Mouse (Mus musculus): ENCODE results near the gene Prkg2. TPM values are rescaled to one million over a fixed set of nuclear protein-coding genes. Genes with fewer than 3 reads are reported as not detected.

Gene Prkg2
- polyA plus RNA-seq, 1 experiment from 2014 or later: 3.3 TPM

DNA sequence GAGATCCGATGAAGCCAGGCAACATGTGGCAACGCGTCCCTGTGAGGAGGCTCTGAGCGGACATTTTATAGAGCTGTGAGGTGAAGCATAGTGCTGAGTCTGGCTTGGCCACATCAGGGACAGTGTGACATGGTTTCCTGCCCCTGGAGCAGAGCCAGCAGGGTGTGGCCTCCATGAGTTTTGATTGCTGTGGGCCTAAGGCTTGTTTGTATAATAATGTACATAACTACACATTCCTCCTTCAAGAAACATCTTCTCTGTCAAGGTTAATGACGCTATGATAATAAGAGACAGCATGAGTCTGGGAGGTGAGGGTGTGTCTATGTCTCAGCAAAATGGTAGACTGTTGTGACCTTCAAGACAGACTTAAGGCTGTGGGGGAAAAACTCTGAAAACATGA lies 118.4 kb downstream of the Prkg2 start:
- no peaks in the 10 kb centered on the region for H3K4me1 ChIP-seq (ENCODE audit: control insufficient read depth, insufficient read depth, low read length)
- ATAC-seq (ENCODE audit: insufficient number of reproducible peaks, insufficient read depth, low FRiP score, low read depth): no peak
- H3K9ac ChIP-seq (replicated peaks; ENCODE audit: low read depth, low read length): no peak overlapping the region
- WGBS: 91% methylated on average over 5 of the region's 5 CpGs
- H3K4me3 ChIP-seq (ENCODE audit: low read depth, low read length): no peak overlapping the region
- no peak overlapping the region for H3K27ac ChIP-seq (ENCODE audit: low read length)
- no peaks in the 10 kb centered on the region for H3K36me3 ChIP-seq (ENCODE audit: control insufficient read depth, insufficient read depth, low read length)
- H3K4me2 ChIP-seq (replicated peaks; ENCODE audit: low read depth, low read length): no peak overlapping the region
- H3K9me3 ChIP-seq (ENCODE audit: control insufficient read depth, low read depth, low read length): no peaks in the 10 kb centered on the region
- H3K27me3 ChIP-seq (ENCODE audit: control insufficient read depth, insufficient read depth, low read length): no peaks in the 10 kb centered on the region

DNA sequence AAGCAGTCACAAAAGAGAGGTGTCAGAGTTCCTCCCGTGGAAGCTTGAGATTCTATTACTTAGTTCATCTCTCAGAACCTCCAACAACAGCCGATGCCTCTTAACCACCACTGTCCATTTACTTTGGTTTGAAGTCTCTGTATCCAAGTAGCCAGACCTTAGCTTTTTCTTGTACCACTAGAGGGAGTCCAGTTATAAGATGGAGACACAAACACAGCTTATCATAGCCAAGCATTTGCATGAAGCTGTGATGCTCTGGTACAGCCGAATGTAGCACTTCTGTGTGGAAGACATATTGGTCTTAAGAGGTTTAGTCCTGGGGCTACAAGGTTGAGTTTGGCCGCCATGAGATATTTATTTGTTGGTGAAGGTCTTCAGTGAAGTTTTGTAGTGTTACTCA lies 134.8 kb downstream of the Prkg2 start:
- Histone ChIP-seq H3K27me3 (ENCODE audit: control insufficient read depth, insufficient read depth, low read length) (no peaks in the 10 kb centered on the region), H3K4me2 (replicated peaks; ENCODE audit: low read depth, low read length) (no peak overlapping the region), H3K4me1 (ENCODE audit: control insufficient read depth, insufficient read depth, low read length) (no peaks in the 10 kb centered on the region), H3K4me3 (ENCODE audit: low read depth, low read length) (no peak overlapping the region), H3K36me3 (ENCODE audit: control insufficient read depth, insufficient read depth, low read length) (no peaks in the 10 kb centered on the region), H3K9me3 (ENCODE audit: control insufficient read depth, low read depth, low read length) (no peaks in the 10 kb centered on the region), H3K27ac (ENCODE audit: low read length) (no peak overlapping the region), H3K9ac (replicated peaks; ENCODE audit: low read depth, low read length) (no peak overlapping the region)
- 64% methylated on average over 4 of the region's 4 CpGs for WGBS
- no peak for ATAC-seq (ENCODE audit: insufficient number of reproducible peaks, insufficient read depth, low FRiP score, low read depth)

GRCm38 (mm10) chr5:98900926-98901325 lies 136.2 kb downstream of the Prkg2 start:
- Histone ChIP-seq H3K9me3 (ENCODE audit: control insufficient read depth, low read depth, low read length) (no peaks in the 10 kb centered on the region), H3K4me1 (ENCODE audit: control insufficient read depth, insufficient read depth, low read length) (no peaks in the 10 kb centered on the region), H3K27me3 (ENCODE audit: control insufficient read depth, insufficient read depth, low read length) (no peaks in the 10 kb centered on the region), H3K36me3 (ENCODE audit: control insufficient read depth, insufficient read depth, low read length) (no peaks in the 10 kb centered on the region), H3K4me3 (ENCODE audit: low read depth, low read length) (no peak overlapping the region), H3K27ac (ENCODE audit: low read length) (no peak overlapping the region), H3K9ac (replicated peaks; ENCODE audit: low read depth, low read length) (no peak overlapping the region), H3K4me2 (replicated peaks; ENCODE audit: low read depth, low read length) (no peak overlapping the region)
- ATAC-seq (ENCODE audit: insufficient number of reproducible peaks, insufficient read depth, low FRiP score, low read depth): no peak
- WGBS: 82% methylated on average over 5 of the region's 5 CpGs

DNA sequence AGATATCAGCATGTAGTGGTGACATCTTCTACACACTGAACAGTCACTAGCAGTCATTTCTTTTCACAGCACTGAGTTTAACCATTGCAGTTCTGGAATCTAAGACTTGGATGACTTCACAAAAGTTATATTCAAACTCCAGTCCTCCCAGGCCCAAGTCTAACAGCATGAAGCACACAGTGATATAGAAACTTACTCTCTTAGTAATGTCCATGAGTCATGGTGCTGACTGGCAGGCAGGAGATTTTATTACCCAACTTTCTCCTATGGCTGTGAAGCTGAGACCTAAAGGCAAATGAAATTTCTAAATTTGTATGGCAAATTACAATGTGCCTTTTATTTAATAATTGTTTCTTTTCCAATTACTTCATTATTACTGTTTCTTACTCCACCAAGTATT lies 139.2 kb downstream of the Prkg2 start:
- no peak for ATAC-seq (ENCODE audit: insufficient number of reproducible peaks, insufficient read depth, low FRiP score, low read depth)
- Histone ChIP-seq H3K9ac (replicated peaks; ENCODE audit: low read depth, low read length) (no peak overlapping the region), H3K27ac (ENCODE audit: low read length) (no peak overlapping the region), H3K4me1 (ENCODE audit: control insufficient read depth, insufficient read depth, low read length) (no peaks in the 10 kb centered on the region), H3K27me3 (ENCODE audit: control insufficient read depth, insufficient read depth, low read length) (no peaks in the 10 kb centered on the region), H3K4me3 (ENCODE audit: low read depth, low read length) (no peak overlapping the region), H3K36me3 (ENCODE audit: control insufficient read depth, insufficient read depth, low read length) (no peaks in the 10 kb centered on the region), H3K9me3 (ENCODE audit: control insufficient read depth, low read depth, low read length) (no peaks in the 10 kb centered on the region), H3K4me2 (replicated peaks; ENCODE audit: low read depth, low read length) (no peak overlapping the region)

- whole genome bisulfite sequencing: 81% methylated on average over 3 of the region's 3 CpGs
- no peak overlapping the region for H3K27ac ChIP-seq (ENCODE audit: low read length)
- ATAC-seq (ENCODE audit: insufficient number of reproducible peaks, insufficient read depth, low FRiP score, low read depth): no peak
Measured at GRCm38 (mm10) chr5:98894281-98894680, 142.9 kb downstream of the Prkg2 start.

DNA sequence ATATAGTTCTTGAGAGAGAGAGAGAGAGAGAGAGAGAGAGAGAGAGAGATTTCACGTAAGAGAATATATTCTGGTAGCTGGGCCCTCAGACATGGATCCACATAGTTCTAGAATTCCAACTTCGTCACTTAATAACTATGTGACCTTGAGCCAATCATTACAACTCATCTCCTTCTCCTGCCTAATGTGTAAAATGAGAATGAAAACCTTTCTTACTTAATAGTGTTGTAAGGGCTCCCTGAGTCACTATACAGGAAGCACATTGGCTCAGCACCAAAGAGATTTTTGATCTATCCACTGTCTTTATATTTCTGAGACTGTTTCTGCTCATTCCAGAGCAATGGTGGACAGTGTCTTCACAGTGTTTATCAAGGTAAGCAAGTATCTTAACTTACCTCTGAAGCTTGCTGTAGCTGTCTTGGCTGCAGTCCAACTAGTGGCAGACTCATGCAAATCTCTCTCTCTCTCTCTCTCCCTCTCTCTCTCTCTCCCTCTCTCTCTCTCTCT lies 146.6 kb downstream of the Prkg2 start:
- H3K4me3 ChIP-seq (ENCODE audit: low read depth, low read length): no peak overlapping the region
- H3K9me3 ChIP-seq (ENCODE audit: control insufficient read depth, low read depth, low read length): no peaks in the 10 kb centered on the region
- no peak for ATAC-seq (ENCODE audit: insufficient number of reproducible peaks, insufficient read depth, low FRiP score, low read depth)
- no peaks in the 10 kb centered on the region for H3K36me3 ChIP-seq (ENCODE audit: control insufficient read depth, insufficient read depth, low read length)
- WGBS: 73% methylated on average over 2 of the region's 2 CpGs
- H3K4me1 ChIP-seq (ENCODE audit: control insufficient read depth, insufficient read depth, low read length): no peaks in the 10 kb centered on the region
- no peak overlapping the region for H3K27ac ChIP-seq (ENCODE audit: low read length)
- H3K27me3 ChIP-seq (ENCODE audit: control insufficient read depth, insufficient read depth, low read length): no peaks in the 10 kb centered on the region
- H3K9ac ChIP-seq (replicated peaks; ENCODE audit: low read depth, low read length): no peak overlapping the region
- no peak overlapping the region for H3K4me2 ChIP-seq (replicated peaks; ENCODE audit: low read depth, low read length)

More at GRCm38 (mm10) chr5:98894281-98894680, 142.9 kb downstream of the Prkg2 start:
- Histone ChIP-seq H3K27me3 (ENCODE audit: control insufficient read depth, insufficient read depth, low read length) (no peaks in the 10 kb centered on the region), H3K4me1 (ENCODE audit: control insufficient read depth, insufficient read depth, low read length) (no peaks in the 10 kb centered on the region), H3K9me3 (ENCODE audit: control insufficient read depth, low read depth, low read length) (no peaks in the 10 kb centered on the region), H3K4me2 (replicated peaks; ENCODE audit: low read depth, low read length) (no peak overlapping the region), H3K36me3 (ENCODE audit: control insufficient read depth, insufficient read depth, low read length) (no peaks in the 10 kb centered on the region), H3K9ac (replicated peaks; ENCODE audit: low read depth, low read length) (no peak overlapping the region), H3K4me3 (ENCODE audit: low read depth, low read length) (no peak overlapping the region)

GRCm38 (mm10) chr5:98882096-98882495 lies 155.1 kb downstream of the Prkg2 start:
- Histone ChIP-seq H3K27me3 (ENCODE audit: control insufficient read depth, insufficient read depth, low read length) (no peaks in the 10 kb centered on the region), H3K27ac (ENCODE audit: low read length) (no peak overlapping the region)
- ATAC-seq (ENCODE audit: insufficient number of reproducible peaks, insufficient read depth, low FRiP score, low read depth): no peak

More at GRCm38 (mm10) chr5:98882096-98882495, 155.1 kb downstream of the Prkg2 start:
- no peaks in the 10 kb centered on the region for H3K9me3 ChIP-seq (ENCODE audit: control insufficient read depth, low read depth, low read length)
- 47% methylated on average over 3 of the region's 3 CpGs for WGBS
- H3K4me1 ChIP-seq (ENCODE audit: control insufficient read depth, insufficient read depth, low read length): no peaks in the 10 kb centered on the region
- no peak overlapping the region for H3K4me3 ChIP-seq (ENCODE audit: low read depth, low read length)
- no peak overlapping the region for H3K4me2 ChIP-seq (replicated peaks; ENCODE audit: low read depth, low read length)
- H3K36me3 ChIP-seq (ENCODE audit: control insufficient read depth, insufficient read depth, low read length): no peaks in the 10 kb centered on the region
- H3K9ac ChIP-seq (replicated peaks; ENCODE audit: low read depth, low read length): no peak overlapping the region

Other genes with a start within 250 kb of the Prkg2 start
- 4.1 and 5.3 TPM in 2 replicates for gene Bmp3, start 182.9 kb downstream of the Prkg2 start, polyA plus RNA-seq (2014; fragmentation: Nextera tagmentation; extraction: Ambion mirVana)

All from stomach, embryonic 14.5 days (tissue).